Mouse (Mus musculus) ES-Bruce4 (cell line): ENCODE measurements around the gene Myh6.
"Not testable (repeated sequence)": the region's sequence is repeated elsewhere in the genome, so short reads cannot be mapped to it uniquely, and the experiment has no call there.

Source experiments
- CTCF ChIP-seq: IDR thresholded peaks from one replicate; pipeline ENCODE4 v1.8.1; 2011; ENCODE audit warnings: low read depth, low read length
- POLR2A ChIP-seq: IDR thresholded peaks from one replicate; pipeline ENCODE4 v1.8.1; 2011; ENCODE audit warnings: low read length; ENCODE audit not compliant: insufficient read depth

DNA sequence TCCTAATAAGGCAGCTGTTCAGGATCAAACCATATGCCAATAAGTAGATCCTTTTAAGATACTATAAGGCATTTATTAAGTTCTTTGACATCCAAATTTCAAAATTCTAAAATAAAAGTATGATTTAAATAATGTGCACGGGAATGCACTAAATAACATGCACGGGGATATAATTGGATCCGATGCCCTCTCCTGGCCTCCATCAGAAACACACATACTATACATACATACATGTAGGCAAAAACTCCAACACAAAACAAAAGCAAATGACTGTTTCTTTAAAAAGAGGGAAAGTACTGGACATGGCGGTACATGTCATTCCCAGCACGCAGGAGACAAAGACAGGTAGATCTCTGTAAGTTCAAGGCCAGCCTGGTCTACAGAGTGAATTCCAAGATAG, 33.1 kb upstream of the Myh6 start:
- TF ChIP-seq CTCF, POLR2A: not testable (repeated sequence)
